Mouse (Mus musculus) kidney, postnatal 36 days (tissue): Measurements from ENCODE around the gene Vpreb1.
"Not testable (repeated sequence)": the region's sequence is repeated elsewhere in the genome, so short reads cannot be mapped to it uniquely, and the experiment has no call there.

ENCODE experiments used
- DNase-seq, 2 experiments: peaks; one replicate each; pipeline ENCODE4 v3.0.0; 2021 to 2022; ENCODE audit warnings: mixed read lengths in 2 of 2

Vpreb1 gene

DNA sequence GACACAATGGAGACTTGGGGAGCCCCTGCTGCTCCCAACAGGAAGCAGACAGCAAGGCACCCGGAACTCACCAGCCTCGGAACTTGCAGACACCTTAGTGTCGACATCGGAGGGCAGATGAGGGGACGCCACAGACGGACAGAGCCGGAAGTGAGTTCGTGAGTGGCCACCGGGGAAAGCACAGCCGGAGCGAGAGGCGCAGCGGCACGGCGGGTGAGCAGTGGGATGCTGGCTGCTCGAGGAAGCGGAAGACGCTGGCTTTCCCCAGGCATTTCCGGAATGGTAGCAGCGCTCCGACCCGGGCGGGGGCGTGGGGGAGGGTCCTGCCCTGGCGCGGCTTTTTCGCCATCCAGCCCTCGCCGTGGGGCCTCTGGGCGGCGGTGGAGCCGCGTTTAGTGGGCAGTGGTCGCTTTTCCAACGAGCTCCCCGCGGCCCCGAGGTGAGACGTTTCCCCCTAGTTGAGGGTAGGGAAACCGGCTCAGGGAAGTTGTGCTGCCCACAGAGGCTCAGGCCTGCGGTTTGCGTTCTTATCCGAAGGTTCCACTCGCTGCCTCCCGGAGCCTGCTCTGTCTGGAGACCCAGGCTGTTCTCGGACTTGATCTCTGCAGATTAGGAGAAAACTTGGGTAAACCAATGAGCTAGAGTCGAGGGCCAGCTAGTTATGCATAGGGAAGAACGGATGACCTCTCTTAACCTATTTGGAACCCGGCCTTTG lies at the start of gene Vpreb1, which contains the start of gene Top3b:
Gene Vpreb1 (minus strand): TSS at position 227 of the 715 bp plus-strand sequence.
Gene Top3b (plus strand): TSS at position 120 of the 715 bp plus-strand sequence.
- peak; percentile 90 to 92 for DNase-seq

DNA sequence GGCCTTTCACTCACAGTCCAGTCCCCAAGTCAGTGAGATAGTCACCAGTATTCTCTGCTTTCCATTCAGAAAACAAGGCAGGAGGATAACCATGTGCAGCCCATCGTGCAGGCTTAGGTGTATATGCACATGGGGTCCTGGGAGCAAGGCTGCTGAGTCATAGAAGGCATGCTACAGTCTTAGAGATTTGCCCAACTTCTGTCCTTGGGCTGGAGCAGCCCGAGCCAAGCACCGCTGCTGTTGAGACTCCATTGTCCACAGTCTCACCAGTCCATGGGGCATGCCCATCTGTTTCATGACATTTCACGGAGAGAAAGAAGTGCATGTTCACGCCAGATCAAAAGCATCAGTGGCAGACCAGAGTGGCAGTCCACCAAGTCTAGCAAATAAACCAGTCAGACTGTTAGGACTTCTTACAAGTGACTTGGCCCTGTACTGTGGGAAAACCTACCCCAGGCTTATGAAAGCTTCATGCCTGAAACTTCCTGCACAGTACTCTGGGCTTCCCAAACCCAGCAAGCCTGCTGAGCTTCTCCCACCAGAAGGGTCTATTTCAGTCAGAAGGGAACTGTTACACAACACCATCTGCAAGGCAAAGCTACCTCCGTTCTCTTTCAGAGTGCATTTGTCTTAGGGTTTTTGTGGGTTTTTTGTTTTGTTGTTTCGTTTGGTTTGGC lies 47.9 kb upstream of the Vpreb1 start:
- no peak for DNase-seq

DNA sequence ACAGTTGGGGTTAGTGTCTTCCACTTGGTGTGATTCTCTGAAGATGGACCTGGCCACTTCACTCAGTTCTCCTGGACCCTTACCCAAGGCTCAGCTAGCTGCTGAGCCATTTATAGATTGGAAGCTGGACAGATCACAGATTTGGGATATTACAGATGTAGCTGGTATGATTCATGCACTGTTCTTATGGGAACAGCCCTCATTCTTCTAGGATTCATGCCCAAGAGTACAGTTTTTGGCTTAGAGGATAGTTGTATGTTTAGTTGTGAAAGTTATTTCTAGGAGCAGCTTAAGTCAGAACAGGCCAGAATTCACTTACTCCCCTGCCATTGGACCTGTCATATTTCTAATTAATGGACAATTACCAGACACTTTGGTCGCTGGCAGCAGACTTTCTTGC lies 42.8 kb upstream of the Vpreb1 start:
- no peak for DNase-seq

DNA sequence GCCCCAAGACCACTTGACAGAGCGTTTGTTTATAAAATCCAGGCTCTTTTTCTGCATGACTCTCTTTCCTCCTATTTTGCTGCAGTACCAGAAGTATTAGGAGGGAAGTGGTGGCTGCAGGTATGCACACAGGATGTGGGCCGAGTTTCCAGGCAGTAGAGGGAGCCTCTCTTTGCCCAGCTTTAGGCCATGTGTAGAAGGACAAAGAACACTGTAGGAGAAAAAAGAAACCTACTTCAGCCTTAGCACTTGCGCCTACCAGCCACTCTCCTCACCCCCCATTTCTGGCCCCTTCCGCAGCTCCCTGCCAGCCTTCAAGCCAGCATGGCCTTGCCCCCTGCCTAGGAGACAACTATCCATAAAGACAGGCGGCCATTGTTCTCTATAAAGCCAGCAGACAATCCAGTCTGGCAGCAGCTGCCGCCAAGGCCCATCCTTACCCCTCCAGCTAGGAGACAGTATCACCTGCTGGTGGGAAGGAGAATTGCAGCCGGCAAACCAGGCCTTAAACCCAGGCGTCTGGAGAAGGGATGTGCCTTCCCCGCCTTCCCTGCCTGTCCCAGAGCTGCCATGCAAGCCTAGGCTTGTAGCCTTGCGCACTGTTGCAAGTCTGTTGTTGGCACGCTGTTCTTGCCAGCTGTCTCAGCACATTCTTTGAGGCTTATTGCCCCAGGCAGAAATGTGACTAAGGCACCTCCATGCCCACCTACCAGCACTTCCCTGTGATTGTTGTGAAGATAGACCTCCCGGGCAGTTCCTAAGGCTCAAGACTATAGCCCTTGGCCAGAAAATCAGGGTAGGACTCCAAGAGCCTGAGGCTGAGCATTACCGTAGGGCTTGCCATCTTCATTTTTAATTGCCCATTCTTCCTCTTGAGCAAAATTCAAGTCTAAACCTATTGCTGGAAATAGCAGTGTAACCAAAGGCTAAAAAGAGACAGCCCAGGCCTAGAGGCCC lies 41.3 kb upstream of the Vpreb1 start:
- peak; percentile 75 to 86 for DNase-seq

DNA sequence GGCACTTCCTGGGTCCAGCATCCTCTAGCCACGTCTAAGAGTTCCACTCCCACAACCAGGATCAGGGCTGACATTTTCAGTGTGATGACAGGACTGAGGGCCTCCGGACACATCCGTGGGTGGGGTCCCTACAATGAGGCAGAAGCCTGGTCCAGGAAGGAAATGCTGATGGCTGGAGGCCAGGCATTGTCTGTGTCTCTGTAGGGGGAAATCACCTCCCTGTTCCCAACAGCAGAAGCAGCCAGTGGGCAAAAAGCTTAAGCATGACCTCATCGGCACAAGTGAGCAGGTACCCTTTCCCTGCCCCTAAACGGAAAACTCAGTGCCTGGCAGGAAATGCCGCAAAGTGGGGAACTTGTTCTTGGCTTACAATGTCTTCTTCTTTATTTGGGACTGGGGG lies 37.2 kb upstream of the Vpreb1 start:
- peak; percentile 87 to 92 for DNase-seq

DNA sequence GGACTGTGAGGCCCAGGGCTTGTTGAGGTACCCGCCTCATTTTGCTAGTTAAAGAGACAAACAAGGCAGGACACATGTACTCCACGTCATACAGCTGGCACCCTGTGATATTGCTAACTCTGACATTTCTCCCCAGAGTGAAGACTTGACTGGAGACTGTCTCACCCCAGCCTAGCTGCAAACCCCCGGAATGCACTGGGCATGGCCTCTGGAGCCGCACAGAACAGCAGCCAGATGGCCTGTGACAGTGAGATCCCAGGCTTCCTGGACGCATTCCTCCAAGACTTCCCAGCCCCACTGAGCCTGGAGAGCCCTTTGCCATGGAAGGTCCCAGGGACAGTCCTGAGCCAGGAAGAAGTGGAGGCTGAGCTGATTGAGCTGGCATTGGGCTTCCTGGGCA lies 32.5 kb upstream of the Vpreb1 start:
- no peak for DNase-seq

DNA sequence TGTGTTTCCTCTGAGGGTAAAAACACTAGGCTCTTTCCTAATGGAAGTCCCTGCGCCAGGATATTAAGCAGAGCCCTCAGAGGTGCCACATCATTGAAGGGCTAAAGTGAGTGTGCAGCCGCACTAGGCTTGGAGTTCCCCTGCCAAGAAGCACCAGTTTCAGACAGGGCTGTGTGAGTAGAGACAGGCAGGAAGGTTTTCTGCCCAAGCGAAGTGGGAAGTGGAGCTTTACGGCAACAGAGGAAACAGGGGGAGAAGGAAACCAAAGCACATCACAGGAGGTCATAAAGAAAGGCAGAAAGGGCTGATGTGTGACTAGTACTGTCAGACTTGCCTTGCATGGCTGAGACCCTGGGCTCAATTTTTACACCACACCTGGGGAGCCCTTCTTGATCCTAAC lies 31.7 kb upstream of the Vpreb1 start:
- peak in 1 of 2 experiments; percentile 14 for DNase-seq

DNA sequence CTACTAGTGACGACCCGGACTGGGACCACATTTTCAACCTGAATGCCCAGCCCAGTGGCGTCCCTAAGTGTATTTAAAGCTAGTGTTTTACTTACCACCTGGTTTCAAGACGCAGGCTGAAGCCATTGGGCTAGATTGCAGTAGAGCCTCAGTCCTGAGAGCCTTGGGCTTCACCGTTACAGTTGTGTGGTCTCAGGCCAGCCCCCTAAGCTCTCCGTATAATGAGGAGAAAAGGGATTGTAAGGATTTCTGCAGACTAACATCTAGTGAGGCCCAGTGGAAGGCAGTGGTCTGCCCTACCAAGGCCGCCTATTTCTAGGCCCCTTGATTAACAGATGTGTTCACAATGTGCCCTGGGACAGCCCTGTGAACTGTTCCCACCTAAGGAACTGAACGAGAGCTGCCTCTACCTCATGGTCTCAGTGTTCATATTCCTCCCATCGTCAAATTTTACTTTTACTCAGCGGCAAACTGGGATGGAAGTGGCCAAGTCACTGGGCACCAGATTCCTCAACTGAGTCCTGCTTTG lies 26.5 kb upstream of the Vpreb1 start:
- DNase-seq = peak in 1 of 2 experiments; percentile 17

DNA sequence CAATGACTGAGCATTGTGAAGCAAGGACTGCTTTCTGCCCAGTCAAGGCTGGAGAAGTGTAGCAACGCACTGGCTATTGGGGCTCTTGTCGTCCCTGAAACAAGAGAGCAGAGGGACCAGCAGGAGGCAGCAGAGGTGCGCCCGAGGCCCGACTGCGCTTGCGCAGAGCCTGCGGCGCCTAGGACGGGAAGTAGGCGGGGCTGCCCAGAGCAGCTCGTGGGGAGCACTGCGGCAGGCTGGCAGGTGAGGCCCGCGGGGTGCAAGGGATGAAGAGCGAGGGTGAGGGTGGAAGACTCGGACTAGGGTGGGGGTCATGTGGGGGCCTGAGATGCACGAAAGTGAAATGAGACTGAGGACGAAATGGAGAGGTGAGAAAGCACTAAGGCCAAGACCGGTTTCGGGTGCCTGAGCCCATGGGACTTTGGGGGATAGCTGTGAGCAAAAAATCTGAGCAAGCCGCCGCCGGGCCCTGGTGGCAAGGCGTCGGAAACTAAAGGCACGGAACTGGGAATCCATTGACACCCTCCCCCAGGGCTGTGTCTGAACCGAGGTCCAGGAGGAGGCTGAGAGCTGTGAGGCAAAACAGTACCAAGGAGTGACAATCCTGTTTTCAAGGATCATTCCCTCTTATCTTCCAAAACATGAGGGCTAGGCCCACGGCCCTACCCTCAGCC lies 25.9 kb upstream of the Vpreb1 start, which contains the start of gene Ppm1f:
Gene Ppm1f (plus strand): TSS at position 88 of the 674 bp plus-strand sequence.
- peak; percentile 94 to 96 for DNase-seq

DNA sequence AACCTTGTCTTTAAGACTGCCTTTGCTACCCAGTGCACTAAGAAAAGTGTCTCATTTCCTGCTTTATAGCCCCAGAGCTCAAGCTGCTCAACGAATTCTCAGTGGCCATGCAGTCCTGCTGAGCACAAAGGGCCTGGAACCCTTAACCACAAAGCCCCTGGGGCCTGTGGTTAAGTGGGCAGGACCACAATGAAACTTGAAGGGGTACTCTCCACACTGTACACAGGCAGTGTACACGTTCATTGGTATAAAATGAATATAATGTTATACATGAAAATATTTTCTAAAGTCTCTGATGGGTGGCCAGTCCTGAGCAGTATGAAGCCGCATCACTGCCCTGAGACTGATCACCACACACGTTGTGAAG lies 25.4 kb upstream of the Vpreb1 start:
- no peak for DNase-seq

DNA sequence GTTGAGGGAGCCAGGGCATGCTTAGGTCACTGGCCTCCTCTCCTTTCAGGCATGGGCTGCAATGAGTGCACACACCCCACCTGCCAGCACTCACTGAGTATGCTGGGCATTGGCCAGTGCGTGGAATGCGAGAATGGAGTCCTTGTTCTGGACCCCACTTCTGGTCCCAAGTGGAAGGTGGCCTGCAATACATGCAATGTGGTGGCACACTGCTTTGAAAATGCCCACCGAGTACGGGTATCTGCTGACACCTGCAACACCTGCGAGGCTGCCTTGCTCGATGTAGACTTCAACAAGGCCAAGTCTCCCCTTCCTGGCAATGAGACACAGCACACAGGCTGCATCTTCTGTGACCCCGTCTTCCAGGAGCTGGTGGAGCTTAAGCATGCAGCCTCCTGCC lies 21.7 kb upstream of the Vpreb1 start:
- no peak for DNase-seq

DNA sequence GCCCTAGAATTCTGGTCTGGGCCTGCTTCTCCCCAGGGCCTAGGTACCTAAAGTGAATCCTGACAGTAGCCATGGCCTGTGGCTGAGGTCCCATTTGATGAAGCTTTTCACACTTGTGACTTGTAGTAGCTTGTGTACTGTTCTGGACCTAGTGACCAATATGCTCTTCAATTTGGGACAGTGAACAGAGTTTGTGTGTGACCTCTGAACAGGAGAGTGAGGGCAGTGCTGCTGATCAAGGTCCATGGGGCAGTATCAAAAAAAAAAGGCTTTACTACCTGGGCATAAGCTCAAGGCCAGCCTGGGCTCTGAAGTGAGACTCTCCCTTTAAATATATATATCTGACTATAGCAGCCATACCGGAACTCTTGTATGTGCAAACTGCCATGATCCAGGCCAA lies 17.7 kb upstream of the Vpreb1 start:
- DNase-seq = no peak

DNA sequence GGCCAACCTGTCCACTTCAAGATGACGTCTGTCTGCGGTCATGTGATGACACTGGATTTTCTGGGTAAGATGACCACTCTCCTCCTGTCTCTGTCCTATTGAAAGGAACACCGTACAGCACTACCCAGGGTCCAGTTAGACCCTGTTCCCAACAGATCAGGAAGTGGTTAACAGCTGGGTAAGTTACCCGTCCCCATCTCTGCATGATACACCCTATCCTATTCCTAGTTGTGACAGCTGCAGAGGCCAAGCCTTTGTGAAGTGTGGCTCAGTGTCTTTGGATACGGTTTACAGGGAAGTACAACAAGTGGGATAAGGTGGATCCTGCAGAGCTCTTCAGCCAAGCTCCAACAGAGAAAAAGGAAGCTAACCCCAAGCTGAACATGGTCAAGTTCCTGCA lies 8.4 kb upstream of the Vpreb1 start:
- DNase-seq = no peak

DNA sequence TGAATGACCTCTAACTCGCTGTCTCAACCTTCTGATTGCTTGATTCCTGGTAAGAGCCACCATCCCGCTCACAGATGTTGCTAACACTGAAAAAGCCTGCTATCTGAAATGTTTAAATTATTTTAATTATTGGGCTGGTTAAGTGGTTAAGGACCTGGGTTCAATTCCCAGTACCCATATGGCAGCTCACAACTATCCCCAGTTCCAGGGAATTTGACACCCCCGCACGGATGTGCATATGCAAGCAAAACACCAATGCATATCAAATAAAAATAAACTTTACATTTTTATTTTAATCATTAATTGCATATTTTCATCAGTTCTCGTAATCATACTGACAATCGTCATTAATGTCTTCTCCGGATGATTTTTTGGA lies 414 bp downstream of the Vpreb1 start:
- no peak for DNase-seq

DNA sequence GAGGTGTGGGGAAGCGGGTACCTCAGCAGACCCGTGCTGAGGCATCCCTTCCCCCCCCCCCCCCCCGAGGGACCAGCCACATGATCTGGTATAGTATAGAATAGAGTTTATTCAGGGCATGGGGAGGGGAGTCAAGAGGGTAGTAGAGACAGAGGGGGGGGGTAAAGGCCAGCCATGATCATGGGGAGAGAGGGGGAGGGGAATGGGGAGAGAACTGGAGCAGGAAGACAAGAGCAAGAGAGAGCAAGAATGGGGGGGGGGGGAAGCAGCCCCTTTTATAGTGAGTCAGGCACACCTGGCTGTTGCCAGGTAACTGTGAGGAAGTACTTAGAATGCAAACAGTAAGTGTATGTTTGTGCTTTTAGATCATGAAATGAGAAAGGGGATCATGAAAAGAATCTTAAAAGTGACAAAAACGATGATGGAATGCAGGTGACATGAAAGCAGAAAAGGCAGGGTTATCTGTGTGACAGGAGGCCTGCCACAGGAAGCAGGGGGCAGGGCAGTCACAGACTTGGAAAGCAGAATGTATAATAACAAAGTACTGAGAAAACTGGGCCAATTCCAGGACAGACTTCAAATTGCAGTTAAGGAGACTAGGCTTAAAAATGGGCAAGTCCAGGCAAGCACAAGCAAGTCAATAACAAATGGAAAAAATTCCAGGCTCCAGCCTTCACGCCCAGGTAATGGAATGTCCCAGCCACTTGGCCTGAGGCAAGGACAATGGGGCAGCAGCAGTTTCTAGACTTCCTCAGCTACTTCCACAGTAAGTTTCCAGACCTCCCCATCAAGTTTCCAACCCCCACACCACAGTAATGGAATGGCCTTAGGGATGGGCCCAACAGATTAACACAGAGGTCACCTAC lies 4.7 kb downstream of the Vpreb1 start:
- DNase-seq = peak; percentile 74 to 83

DNA sequence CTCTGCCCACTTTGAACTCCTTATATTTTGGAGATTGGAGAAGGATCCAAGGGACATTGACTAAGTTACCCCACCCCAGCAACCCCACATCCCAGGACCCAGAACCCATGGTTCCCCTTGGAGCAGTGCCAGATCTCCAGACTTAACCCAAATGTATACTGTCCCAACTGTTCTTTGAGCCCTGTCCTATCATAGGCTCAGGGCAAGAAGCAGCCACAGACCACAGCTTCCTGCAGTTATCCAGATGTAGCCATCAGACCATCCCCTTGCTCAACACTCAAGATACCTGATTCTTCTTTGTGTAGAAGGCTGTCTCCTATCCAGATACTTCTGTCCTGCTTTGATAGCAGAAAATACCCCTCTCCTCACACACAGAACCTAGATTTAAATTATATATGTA lies 5.4 kb downstream of the Vpreb1 start:
- no peak for DNase-seq

DNA sequence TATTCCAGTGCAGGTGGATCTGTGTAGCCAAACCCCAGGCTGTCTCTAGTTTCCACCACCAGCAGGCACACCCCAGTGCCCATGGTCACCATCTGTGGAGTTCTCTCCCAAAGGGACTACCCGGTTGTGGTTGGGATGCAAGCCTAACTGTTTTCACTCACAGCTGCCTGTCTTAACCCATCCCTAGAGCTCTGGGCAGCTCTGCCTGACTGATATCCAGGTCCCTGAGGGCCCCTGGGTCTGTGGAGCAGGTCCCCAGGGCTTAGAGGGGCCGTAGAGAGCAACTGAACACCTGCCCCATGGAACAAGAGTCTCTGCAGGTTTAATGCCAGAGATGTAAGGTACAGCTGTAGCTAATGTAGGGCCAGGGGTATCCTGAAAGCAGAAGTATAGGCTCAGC lies 6.7 kb downstream of the Vpreb1 start, which contains the start of gene Igll1:
Gene Igll1 (minus strand): TSS at position 8 of the 400 bp plus-strand sequence.
- DNase-seq = no peak

DNA sequence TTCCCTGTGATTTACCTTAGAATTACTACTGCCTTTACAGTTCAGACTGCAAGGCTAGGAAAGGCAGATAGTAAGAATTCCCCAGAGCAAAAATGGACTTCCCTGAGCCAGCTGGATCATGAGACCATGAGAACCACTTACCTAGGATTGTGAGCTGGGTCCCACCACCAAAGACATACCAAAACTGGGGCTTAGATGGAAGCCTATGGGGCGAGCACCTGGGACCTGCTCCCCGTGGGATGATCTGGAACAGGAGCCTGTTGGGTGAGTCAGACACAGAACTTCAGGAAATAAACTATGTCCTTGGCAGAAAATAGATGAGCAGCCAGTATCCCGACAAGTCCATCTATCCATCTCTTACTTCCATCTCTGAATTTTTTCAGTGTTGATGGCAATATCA lies 8.4 kb downstream of the Vpreb1 start:
- DNase-seq = no peak

DNA sequence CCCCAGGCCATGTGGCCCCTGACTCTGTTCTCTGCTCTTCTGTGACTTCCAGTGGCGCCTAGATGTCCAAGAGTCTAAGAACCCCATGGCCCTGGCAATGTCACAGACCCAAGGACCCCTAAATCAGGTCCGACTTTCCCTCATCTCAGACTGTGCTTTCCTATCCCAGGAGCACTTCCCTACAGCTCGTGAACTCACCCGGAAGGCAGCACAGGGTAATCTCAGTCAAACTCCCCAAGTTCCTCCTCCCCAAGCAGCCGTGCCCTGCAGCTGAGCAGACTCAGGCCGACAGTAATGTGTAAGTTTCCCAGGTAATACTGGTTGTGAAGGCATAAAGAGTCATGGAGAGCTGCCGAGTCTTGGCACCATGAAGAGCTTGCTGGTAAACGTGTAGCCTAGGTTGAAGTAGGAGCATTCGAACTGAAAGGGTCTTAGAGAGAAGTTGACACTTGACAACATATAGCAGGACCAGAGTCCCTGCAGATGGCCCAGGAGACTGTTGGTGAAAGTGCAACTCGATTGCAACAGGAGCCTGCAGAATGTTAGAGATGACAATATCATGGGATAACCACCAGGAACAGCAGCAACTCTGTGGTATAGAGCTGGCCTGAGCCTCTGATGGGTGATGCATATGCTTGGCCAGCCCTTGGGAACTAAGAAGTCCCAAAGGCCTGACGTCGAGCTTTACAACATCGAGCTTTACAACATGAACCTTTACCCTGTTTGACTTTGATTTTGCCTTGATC lies 13.7 kb downstream of the Vpreb1 start:
- no peak for DNase-seq

DNA sequence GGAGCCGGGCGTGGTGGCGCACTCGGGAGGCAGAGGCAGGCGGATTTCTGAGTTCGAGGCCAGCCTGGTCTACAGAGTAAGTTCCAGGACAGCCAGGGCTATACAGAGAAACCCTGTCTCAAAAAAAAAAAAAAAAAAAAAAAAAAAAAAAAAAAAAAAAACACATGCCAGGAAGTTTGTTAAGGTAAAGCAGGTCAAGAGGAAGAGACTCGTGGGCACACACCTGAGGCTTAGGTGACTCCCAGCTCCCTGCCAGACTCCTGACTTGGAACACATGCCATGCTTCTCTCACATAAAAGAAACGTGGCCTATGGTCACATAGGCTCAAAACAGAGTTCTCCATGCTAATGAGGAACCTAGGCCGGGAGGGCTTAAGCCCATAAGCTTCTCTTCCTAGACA lies 14.6 kb downstream of the Vpreb1 start:
- DNase-seq = not testable (repeated sequence)

DNA sequence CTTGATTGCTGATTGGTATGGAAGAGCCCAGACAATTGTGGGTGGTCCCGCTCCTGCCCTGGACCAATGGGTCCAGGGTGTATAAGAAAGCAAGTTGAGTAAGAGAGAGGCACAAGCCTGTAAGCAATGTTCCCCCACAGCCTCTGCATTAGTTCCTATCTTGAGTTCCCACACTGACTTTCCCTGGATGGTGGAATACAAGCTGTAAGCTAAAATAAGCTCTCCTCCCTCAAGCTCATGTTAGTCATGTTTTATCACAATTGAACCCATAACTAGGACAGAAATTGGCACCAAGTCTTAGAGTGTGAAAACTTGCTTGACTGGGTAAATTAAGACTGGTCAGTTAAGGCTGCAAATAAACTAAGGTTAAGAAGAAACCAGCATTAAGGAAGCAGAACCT lies 15.1 kb downstream of the Vpreb1 start:
- no peak for DNase-seq
